In genomic region chr4:149734246-149734645, GRCm38 (mm10) we compare ENCODE assay signal across 10 mouse cellular contexts. TPM values are rescaled to one million over a fixed set of nuclear protein-coding genes. Genes with fewer than 3 reads are reported as not detected.
DNase-seq lines count a peak whose midpoint lies in the region; ATAC-seq and TF ChIP-seq lines count a peak whose summit lies in the region.
"Had no signal": no experiment of that assay in that cellular context is flagged by ENCODE, and none has a peak within 500 bp of the region (broad histone marks: within the 10 kb centered on the region; RNA-seq: fewer than 3 reads in every experiment).

No protein-coding gene starts in this region.

- H3K4me1 ChIP-seq in intestine, embryonic 14.5 days (replicated peaks; ENCODE audit: control insufficient read depth, insufficient read depth, low read length), result peaks cover 34% of the 10 kb centered on the region
- H3K4me1 ChIP-seq in intestine, embryonic 16.5 days (ENCODE audit: control insufficient read depth, insufficient read depth, low read length), result peaks cover 46% of the 10 kb centered on the region
- peaks cover 60% of the 10 kb centered on the region for H3K4me1 ChIP-seq in embryonic facial prominence, embryonic 13.5 days
- H3K4me1 ChIP-seq in forebrain, postnatal 0 days (ENCODE audit: insufficient read depth), result peaks cover 26% of the 10 kb centered on the region
- peaks cover 44% of the 10 kb centered on the region for H3K4me1 ChIP-seq in midbrain, embryonic 14.5 days (ENCODE audit: control insufficient read depth, insufficient read depth, low read length)

- H3K27ac ChIP-seq in intestine, embryonic 14.5 days (ENCODE audit: low read depth), result peak overlapping the region; percentile 33; the same call in 1 of the 2 replicates
- no peak overlapping the region for H3K27ac ChIP-seq in intestine, embryonic 16.5 days (ENCODE audit: low read length)
- H3K27ac ChIP-seq in embryonic facial prominence, embryonic 13.5 days, result peak overlapping the region; percentile 51; the same call in 1 of the 2 replicates
- peak overlapping the region; percentile 40; the same call in 1 of the 2 replicates for H3K27ac ChIP-seq in forebrain, postnatal 0 days (ENCODE audit: low read depth, low read length)
- peak overlapping the region; percentile 74; the same call in 1 of the 2 replicates for H3K27ac ChIP-seq in midbrain, embryonic 14.5 days (replicated peaks; ENCODE audit: low read depth, low read length)

- 80% methylated on average over 6 of the region's 6 CpGs for WGBS in intestine, embryonic 14.5 days
- 79% methylated on average over 6 of the region's 6 CpGs for WGBS in intestine, embryonic 16.5 days
- 82% methylated on average over 6 of the region's 6 CpGs for WGBS in embryonic facial prominence, embryonic 13.5 days
- 79% methylated on average over 6 of the region's 6 CpGs for WGBS in forebrain, postnatal 0 days
- 89% methylated on average over 6 of the region's 6 CpGs for WGBS in midbrain, embryonic 14.5 days

- no peak overlapping the region for H3K4me2 ChIP-seq in intestine, embryonic 14.5 days (ENCODE audit: low read length)
- no peak overlapping the region for H3K4me2 ChIP-seq in intestine, embryonic 16.5 days (ENCODE audit: low read depth, low read length)
- H3K4me2 ChIP-seq in embryonic facial prominence, embryonic 13.5 days, result no peak overlapping the region
- H3K4me2 ChIP-seq in forebrain, postnatal 0 days (ENCODE audit: low read depth), result peak overlapping the region; percentile 9; the same call in 1 of the 2 replicates
- peak overlapping the region; percentile 29 for H3K4me2 ChIP-seq in midbrain, embryonic 14.5 days (ENCODE audit: low read length)

- H3K4me3 ChIP-seq in intestine, embryonic 14.5 days (ENCODE audit: low read depth, low read length), result no peak overlapping the region
- H3K4me3 ChIP-seq in intestine, embryonic 16.5 days (ENCODE audit: low read length), result no peak overlapping the region
- no peak overlapping the region for H3K4me3 ChIP-seq in embryonic facial prominence, embryonic 13.5 days
- H3K4me3 ChIP-seq in forebrain, postnatal 0 days (ENCODE audit: low read depth, low read length), result no peak overlapping the region
- no peak overlapping the region for H3K4me3 ChIP-seq in midbrain, embryonic 14.5 days (replicated peaks; ENCODE audit: low read depth, low read length)

- no peaks in the 10 kb centered on the region for H3K9me3 ChIP-seq in intestine, embryonic 14.5 days (ENCODE audit: control insufficient read depth, low read length)
- H3K9me3 ChIP-seq in intestine, embryonic 16.5 days (ENCODE audit: control insufficient read depth, low read length), result no peaks in the 10 kb centered on the region
- no peaks in the 10 kb centered on the region for H3K9me3 ChIP-seq in embryonic facial prominence, embryonic 13.5 days
- H3K9me3 ChIP-seq in forebrain, postnatal 0 days (ENCODE audit: low read length), result no peaks in the 10 kb centered on the region
- no peaks in the 10 kb centered on the region for H3K9me3 ChIP-seq in midbrain, embryonic 14.5 days (ENCODE audit: control insufficient read depth, low read length)

- peaks cover 27% of the 10 kb centered on the region for H3K36me3 ChIP-seq in intestine, embryonic 14.5 days (ENCODE audit: control insufficient read depth, insufficient read depth, low read length)
- H3K36me3 ChIP-seq in intestine, embryonic 16.5 days (ENCODE audit: control insufficient read depth, insufficient read depth, low read length), result peaks cover 8% of the 10 kb centered on the region; the same call in 1 of the 2 replicates
- peaks cover 23% of the 10 kb centered on the region for H3K36me3 ChIP-seq in embryonic facial prominence, embryonic 13.5 days
- H3K36me3 ChIP-seq in forebrain, postnatal 0 days (ENCODE audit: insufficient read depth), result peaks cover 18% of the 10 kb centered on the region
- H3K36me3 ChIP-seq in midbrain, embryonic 14.5 days (ENCODE audit: control insufficient read depth, insufficient read depth, low read length), result peaks cover 20% of the 10 kb centered on the region

- no peak for DNase-seq in intestine, embryonic 14.5 days (ENCODE audit: low spot score)
- no peak for DNase-seq in forebrain, postnatal 0 days
- no peak for DNase-seq in midbrain, embryonic 14.5 days
- no peak for DNase-seq in frontal cortex, postnatal 25 days (ENCODE audit: low spot score in 2 of 2)
- no peak for DNase-seq in ovary, adult 18-20 months (ENCODE audit: low spot score)
- DNase-seq: liver; lung, postnatal 4 days had no signal

- ATAC-seq in intestine, embryonic 14.5 days (replicated peaks; ENCODE audit: low FRiP score, low TSS enrichment, low read depth), result no peak
- ATAC-seq in intestine, embryonic 16.5 days, result no peak
- no peak for ATAC-seq in embryonic facial prominence, embryonic 13.5 days (ENCODE audit: insufficient number of reproducible peaks, insufficient read depth, low FRiP score, low TSS enrichment, low read depth)
- ATAC-seq in forebrain, postnatal 0 days, result no peak
- no peak for ATAC-seq in midbrain, embryonic 14.5 days (ENCODE audit: low FRiP score, low TSS enrichment)
- ATAC-seq: activated CD4-positive, CD25-positive, alpha-beta regulatory T cell, adult 4 months had no signal

- no peaks in the 10 kb centered on the region for H3K27me3 ChIP-seq in intestine, embryonic 14.5 days (replicated peaks; ENCODE audit: control insufficient read depth, insufficient read depth, low read length)
- H3K27me3 ChIP-seq in intestine, embryonic 16.5 days (replicated peaks; ENCODE audit: control insufficient read depth, insufficient read depth, low read length), result no peaks in the 10 kb centered on the region
- no peaks in the 10 kb centered on the region for H3K27me3 ChIP-seq in embryonic facial prominence, embryonic 13.5 days
- H3K27me3 ChIP-seq in forebrain, postnatal 0 days (ENCODE audit: insufficient read depth, low read length), result no peaks in the 10 kb centered on the region
- H3K27me3 ChIP-seq in midbrain, embryonic 14.5 days (ENCODE audit: control insufficient read depth, insufficient read depth, low read length), result no peaks in the 10 kb centered on the region

- no peak for TF ChIP-seq CTCF in forebrain, postnatal 0 days (IDR thresholded peaks at IDR 0.05; ENCODE audit: low read depth)

- H3K9ac ChIP-seq in intestine, embryonic 14.5 days (ENCODE audit: low read length), result no peak overlapping the region
- H3K9ac ChIP-seq in intestine, embryonic 16.5 days (ENCODE audit: low read depth, low read length), result no peak overlapping the region
- H3K9ac ChIP-seq in embryonic facial prominence, embryonic 13.5 days, result peak overlapping the region; percentile 54
- H3K9ac ChIP-seq in forebrain, postnatal 0 days, result no peak overlapping the region
- H3K9ac ChIP-seq in midbrain, embryonic 14.5 days (replicated peaks; ENCODE audit: low read length), result no peak overlapping the region

RNA-seq across cellular contexts. Expression of gene Tmem201, which starts 3.6 kb away (rescaled TPM):
- 22.2 and 22.9 TPM in 2 replicates for polyA plus RNA-seq in intestine, embryonic 14.5 days (2014; fragmentation: Nextera tagmentation; extraction: Ambion mirVana)
- polyA plus RNA-seq in intestine, embryonic 16.5 days (2015; fragmentation: Nextera tagmentation; extraction: Ambion mirVana), result 21.2 and 22.8 TPM in 2 replicates
- 31.8 and 33.7 TPM in 2 replicates for polyA plus RNA-seq in embryonic facial prominence, embryonic 13.5 days (2015; fragmentation: Nextera tagmentation; extraction: Ambion mirVana)
- total RNA-seq in forebrain, postnatal 0 days (2014; rRNA removed), result 38.6 and 50.7 TPM in 2 replicates
- polyA plus RNA-seq in forebrain, postnatal 0 days (2015; fragmentation: Nextera tagmentation; extraction: Ambion mirVana), result 31.9 and 39.6 TPM in 2 replicates
- polyA plus RNA-seq in midbrain, embryonic 14.5 days (2014; fragmentation: Nextera tagmentation; extraction: Ambion mirVana), result 30.8 and 36.2 TPM in 2 replicates

RNA-seq across cellular contexts. Expression of gene Pik3cd, which starts 31.9 kb away (rescaled TPM):
- polyA plus RNA-seq in intestine, embryonic 14.5 days (2014; fragmentation: Nextera tagmentation; extraction: Ambion mirVana), result 5.2 and 5.8 TPM in 2 replicates
- polyA plus RNA-seq in intestine, embryonic 16.5 days (2015; fragmentation: Nextera tagmentation; extraction: Ambion mirVana), result 4.8 and 5.2 TPM in 2 replicates
- polyA plus RNA-seq in embryonic facial prominence, embryonic 13.5 days (2015; fragmentation: Nextera tagmentation; extraction: Ambion mirVana), result 4.4 and 4.9 TPM in 2 replicates
- total RNA-seq in forebrain, postnatal 0 days (2014; rRNA removed), result 17.0 and 21.8 TPM in 2 replicates
- polyA plus RNA-seq in forebrain, postnatal 0 days (2015; fragmentation: Nextera tagmentation; extraction: Ambion mirVana), result 11.3 and 11.7 TPM in 2 replicates
- 12.7 and 14.2 TPM in 2 replicates for polyA plus RNA-seq in midbrain, embryonic 14.5 days (2014; fragmentation: Nextera tagmentation; extraction: Ambion mirVana)

RNA-seq across cellular contexts. Expression of gene Slc25a33, which starts 39.8 kb away (rescaled TPM):
- 11.6 and 12.8 TPM in 2 replicates for polyA plus RNA-seq in intestine, embryonic 14.5 days (2014; fragmentation: Nextera tagmentation; extraction: Ambion mirVana)
- polyA plus RNA-seq in intestine, embryonic 16.5 days (2015; fragmentation: Nextera tagmentation; extraction: Ambion mirVana), result 6.8 and 9.1 TPM in 2 replicates
- polyA plus RNA-seq in embryonic facial prominence, embryonic 13.5 days (2015; fragmentation: Nextera tagmentation; extraction: Ambion mirVana), result 12.3 and 13.2 TPM in 2 replicates
- 12.5 and 18.6 TPM in 2 replicates for total RNA-seq in forebrain, postnatal 0 days (2014; rRNA removed)
- 26.5 and 29.7 TPM in 2 replicates for polyA plus RNA-seq in forebrain, postnatal 0 days (2015; fragmentation: Nextera tagmentation; extraction: Ambion mirVana)
- polyA plus RNA-seq in midbrain, embryonic 14.5 days (2014; fragmentation: Nextera tagmentation; extraction: Ambion mirVana), result 29.1 and 31.2 TPM in 2 replicates

Comparison
In these comparisons a context has a peak if more than half of its experiments do, and no peak if none do; other contexts are left out.
1. H3K4me2 ChIP-seq: peak in forebrain, postnatal 0 days (single experiment) and midbrain, embryonic 14.5 days (single experiment); none in intestine, embryonic 14.5 days (single experiment), intestine, embryonic 16.5 days (single experiment) and embryonic facial prominence, embryonic 13.5 days (single experiment).